Mouse (Mus musculus) adrenal gland, adult (tissue): ENCODE measurements around the gene Ptprd.

Experiments
- DNase-seq, 2 experiments: peaks; one replicate each; pipeline ENCODE4 v3.0.0; 2022 to 2023; ENCODE audit warnings: low spot score in 1 of 2; ENCODE audit not compliant: inconsistent age in 2 of 2

Gene Ptprd

DNA sequence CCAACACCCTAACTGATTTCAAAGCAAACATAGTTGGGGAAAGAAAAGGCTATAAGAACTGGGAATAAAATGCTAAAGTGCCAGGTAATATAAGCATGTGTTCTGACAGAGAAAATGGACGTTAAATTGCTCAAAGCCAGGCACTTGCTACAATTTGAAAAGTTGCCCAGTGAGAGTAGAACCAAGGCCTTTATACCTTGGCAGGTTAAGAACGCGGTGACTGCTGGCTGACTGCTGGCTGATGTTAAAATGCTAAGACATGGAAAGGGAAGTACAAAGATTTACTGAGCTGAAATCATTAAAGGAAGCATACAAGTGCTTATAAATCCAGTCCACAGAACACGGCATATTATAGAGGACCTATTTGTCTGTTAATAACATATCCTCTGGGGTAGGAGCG is 1796.1 kb downstream of the Ptprd start:
- peak in 1 of 2 experiments; percentile 47 for DNase-seq

DNA sequence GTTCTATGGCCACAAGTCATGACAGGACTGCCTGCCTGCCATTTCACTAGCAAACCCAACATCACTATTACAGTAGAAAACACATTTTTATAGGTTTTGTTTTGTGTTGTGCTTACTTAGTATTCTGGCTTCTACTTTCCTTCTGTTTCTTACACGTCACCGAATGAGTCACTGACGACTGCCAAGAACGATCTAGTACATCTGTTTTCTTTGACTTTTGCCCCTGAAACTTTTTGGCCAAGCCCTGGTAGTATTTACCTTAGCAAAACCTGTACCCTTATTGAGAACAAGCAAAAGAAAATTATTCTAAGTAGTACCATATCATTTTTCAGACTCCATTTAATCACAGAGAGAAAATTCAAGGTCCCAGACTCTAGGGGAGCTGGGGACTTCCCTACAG is 1797.2 kb downstream of the Ptprd start:
- peak in 1 of 2 experiments; percentile 66 for DNase-seq

DNA sequence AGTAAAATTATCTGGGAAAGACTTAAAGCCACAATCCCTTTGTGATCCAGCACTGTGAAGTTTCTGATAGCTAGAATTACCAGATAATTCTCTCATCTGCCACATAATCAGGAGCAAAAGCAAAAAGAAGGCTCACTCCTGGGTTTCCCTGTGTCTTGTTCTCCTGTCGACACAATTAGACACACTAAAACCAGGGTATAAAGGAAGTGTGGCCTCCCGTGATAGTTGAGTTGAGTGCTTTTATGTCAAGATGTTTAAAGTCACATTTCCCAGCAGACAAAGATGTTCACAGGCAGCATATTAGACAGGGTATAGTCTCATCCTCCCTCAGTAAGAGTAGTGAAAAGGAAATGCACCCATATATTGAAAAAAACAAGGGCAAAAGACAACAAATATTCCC is 1801.7 kb downstream of the Ptprd start:
- no peak for DNase-seq

DNA sequence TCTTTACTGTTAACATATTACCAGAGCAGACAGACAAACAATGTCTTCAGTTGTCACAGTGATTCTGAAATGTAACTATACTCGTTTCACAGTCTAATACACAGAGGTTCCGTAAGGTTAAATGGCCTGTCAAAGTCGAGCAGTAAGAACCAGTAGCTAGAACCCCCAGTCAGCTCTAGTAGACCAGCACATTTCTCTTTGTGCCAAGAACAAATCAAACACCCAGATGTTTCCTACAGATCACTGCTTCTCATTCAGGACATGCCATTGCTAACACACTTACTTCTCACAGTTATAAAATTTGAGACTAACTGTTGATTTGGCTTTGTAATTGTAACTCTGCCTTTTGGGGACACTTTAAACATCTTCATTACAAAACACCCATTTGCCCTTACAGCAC is 1802.6 kb downstream of the Ptprd start:
- DNase-seq, result no peak

DNA sequence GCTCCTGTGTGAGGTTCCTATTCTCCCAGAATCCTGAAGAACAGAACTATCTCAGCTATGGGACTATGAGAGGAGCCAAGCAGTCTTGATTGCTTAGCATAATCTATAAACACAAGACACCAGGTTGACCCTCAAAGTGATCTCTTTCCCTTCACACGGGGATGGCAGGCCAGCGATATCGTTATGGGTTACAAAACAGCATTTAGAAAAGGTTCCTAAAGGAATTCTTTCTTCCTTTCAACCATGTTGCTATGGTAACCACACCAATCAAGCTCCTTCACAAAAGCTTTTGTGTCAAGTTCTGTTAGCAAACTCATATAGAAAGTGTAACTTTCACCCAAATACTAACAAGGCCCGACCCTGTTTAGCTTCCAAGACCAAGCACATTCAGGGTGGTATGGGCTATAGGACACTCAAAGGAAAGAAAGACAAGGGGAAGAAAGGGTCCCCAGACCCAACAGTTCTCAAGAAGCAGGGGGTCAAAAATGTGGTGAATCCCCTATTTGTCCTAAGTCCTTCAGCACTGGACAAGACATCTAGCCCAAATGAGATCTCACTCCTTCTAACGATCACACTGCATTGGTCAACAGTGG is 1805.8 kb downstream of the Ptprd start:
- DNase-seq, result peak in 1 of 2 experiments; percentile 21

DNA sequence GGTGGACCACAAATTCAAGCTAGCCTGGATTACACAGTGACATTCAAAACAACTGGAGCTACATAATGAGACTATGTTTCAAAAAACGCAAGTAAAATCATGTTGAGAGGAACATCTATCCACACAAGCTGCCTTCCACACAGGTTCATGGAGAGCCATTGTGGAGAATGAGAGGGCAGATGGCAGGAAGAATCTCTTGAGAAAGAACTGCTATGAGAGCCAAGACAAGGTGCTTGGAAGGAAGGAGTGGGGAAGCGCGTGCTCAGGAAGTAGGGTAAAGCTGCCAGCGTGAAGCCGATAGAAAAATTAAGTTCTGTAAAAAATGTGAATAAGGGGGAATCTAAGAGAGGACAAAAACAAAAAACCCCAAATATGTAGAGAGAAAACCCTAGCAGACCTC is 1808.5 kb downstream of the Ptprd start:
- no peak for DNase-seq

DNA sequence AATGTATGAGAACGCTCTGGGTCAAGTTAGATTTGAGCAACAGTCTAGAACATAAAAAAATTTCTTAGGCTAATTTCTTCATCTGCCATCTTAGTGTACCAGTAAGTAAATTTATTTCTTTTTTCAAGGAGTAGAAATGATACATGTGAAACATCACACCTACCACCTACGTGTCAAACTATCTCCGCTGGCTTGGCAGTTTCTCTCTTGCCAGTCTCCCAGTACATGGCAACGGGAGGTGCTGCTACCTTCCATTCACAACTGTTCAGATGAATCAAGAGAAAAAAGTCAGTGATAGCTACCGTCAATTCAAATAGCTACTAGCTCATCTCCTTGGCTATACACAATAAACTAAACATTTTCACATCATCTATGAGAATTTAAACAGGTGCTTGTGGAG is 1823.9 kb downstream of the Ptprd start:
- no peak for DNase-seq

DNA sequence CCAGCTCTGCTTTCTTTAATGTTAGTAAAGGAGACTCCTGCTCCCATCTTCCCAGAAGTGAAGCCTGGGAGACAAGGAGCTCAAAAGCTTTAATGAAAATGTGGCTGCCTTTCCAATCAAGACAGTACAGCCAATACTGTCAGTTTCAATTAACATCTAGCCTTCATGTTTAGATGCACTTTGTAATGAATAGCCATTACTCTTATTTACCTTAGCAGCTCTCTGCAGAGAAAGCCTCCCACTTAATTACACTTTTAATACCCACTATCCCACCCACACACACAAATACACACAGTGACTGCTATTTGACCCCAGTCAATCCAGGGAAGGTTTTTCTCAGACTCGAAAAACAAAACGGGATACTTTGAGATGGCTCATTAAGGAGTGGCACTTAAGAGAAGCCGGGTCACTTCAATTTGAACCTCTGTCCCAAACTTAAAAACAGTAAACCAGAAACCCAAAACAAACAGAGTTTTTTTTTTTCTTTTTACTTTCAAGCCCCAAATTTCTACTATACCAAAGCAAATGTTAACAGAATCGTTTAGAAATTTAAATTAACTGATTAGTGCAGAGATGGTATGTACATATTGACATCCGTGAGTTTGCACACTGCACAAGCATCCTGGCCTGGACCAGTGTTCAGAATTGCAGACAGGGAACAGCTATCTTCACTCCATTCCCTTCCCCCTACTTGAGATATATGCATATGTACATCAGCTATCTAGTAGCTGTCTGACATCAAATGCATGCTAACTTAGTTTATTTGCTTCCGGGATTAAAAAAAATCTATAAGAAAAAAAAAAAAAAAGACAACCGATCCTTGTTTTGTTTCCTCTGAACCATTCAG is 1824.6 kb downstream of the Ptprd start:
- DNase-seq, result no peak

DNA sequence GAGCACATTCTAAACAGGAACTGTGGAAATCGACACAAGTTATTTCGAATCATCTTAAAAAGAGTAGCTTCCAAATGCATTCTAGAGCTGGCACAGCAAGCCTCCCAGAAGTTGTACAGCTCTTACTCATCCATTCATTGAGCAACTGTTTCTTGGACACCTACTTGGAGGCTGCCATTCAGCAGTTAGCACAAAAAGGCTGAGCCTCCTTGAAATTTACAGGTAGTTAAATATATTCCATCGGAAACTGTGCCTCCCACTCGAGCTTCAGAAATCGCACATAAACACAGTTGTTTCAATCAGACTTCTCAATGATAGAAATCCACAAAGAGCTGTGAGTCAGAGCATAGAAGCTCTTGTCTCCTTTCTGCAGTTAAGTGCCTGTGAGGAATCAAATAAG is 1825.9 kb downstream of the Ptprd start:
- DNase-seq, result no peak

DNA sequence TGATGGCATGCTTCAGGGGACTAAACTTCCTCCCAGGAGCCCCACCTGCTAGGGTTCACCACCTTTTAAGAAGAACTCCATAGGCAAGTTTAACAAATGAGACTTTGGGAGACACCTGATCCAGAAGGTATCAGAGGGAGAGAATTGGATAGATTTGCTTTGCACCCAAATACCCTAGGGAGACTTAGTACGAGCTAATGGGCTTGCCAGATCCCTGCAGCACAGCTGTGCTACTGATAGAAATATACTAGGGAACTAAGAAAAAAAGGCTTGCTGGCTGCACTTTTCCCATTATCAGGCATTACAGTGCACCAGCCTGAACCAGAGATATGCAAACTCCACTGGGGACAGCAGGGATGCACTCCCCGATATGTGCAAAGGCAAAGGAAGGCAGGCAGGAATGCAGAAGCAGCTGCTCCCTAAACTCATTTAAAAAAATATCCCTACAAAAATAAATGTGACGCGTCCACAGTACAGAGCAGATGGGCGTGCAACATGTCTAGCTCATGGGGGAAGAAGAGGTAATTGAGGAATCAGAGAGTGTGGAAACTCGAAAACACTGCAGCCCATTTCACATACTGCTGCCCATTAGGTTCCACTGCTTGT is 1831.3 kb downstream of the Ptprd start:
- DNase-seq, result no peak

DNA sequence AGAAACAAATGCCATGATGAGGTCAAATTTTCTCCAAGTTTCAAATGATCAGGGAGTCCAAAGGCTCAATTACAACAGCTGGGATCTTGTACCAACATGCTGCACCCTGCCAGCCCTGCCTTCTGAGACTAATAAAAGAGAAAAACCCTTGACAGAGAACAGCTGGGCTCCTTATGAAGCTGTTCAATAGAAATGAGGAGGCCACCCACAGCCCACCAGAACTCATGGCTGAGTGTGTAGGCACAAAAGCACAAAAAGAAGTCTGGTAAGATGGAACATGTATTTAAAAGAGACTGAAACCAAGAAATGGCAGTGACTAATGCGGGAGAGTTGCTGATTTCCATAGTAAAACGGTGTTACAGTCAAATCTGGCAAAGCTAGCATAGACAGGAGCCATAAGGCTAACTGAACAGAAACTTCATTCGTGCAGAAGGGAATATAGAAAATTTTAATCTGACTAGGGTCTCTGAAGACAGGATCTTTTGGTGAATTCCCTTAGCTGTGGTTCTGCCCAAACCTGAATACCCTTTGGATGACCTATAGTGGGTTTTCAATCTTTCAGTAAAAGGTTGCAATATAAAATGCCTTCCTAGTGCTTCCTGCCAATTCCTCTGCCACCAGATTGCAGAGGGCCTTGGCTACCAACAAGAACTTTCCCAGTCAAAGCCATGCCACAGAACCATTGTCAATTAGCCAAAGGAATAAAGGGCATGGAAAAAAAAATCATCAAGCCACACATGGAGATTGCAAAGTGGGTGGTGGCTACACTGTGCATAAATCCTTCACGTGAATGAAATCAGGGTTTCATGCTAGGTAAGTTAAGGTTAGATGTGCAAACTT is 1841.5 kb downstream of the Ptprd start:
- peak in 1 of 2 experiments; percentile 81 for DNase-seq

DNA sequence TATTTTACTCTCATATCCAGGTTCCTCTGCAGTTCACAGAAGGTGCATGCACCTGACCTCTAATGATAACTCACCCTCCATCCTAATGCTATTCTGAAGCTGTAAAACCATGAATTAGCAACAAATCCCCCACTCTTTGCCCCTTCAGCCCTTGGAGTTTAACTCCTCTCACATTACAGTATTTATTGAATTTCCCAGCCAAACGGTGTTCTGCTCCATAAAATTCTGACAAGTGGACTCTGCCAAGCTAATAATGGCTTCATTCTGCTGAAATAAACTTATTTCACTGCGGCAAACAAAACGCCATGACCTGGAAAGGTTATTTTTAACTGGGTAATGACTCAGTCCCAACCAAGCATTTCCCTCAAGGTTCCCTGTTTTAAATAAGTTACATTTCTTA is 1842.7 kb downstream of the Ptprd start:
- peak in 1 of 2 experiments; percentile 71 for DNase-seq

DNA sequence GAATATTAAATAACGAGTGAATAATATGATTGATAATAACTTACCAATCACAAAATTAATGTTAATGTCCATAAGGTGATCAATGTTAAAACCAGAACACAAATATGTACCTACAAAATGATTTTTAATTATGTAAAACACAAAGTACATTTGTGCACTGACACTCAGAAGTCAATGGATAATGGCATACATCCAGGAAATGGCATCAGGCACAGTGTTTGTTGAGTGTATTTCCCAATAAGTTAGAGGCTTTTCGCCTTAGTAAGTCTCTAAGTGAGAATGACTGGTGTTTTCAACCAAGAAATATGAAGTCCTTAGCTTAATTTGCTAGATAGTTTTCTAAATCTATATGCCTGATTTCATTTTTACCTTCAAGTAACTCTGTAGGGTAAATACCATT is 1843.5 kb downstream of the Ptprd start:
- no peak for DNase-seq

DNA sequence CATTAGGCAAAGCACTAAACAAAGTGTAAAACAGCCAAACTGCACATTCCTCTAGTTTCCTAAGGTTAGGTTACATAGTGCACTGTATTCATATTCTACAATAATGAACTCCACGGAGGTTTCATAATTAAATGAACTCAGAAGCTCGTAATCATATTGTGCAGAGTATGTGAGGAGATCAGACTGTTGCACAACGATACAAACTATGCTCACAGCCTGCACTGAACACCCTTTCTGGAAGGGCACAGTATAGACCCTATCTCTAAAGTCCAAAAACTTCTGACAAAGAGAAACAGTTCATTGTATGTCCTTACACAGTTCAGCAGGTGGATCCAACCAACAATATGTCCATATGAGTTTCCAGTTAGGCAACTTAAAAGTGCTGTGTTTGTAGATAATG is 1844.5 kb downstream of the Ptprd start:
- no peak for DNase-seq

DNA sequence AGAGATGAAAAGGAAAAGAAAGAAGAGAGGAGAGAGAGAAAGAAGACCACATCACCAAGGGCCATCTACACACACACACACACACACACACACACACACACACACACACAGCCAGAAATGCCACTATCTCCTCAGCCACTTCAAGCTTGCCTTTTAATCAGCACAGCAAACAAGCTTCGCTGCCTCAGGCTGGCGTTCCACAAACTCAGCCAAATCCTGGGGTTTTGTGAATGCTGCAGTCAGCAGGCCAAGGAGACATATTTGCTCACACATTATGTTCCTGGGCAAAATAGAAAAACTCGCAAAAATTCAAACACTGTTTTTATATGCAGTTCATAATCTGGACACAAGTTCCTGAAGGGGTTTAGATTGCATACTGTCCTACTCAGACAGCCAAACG is 1845.9 kb downstream of the Ptprd start:
- peak in 1 of 2 experiments; percentile 44 for DNase-seq

DNA sequence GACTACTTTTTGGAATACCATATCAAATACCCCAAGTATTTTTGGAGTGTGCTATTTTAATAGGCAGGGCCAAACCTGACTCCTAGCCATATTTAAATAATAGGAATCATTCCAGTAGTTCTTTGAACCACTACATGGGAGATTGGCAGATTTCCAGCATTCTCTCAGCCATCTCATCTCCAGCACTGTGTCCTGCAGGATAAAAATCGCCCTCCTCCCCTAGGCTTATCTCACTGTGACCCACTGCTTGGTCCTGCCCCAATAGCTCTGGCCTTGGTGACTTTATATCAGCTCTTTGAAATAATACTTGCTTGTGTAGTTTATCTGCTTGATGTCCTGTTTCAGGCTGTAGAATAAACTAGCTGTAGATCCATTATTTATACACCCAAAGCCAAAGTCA is 1850.2 kb downstream of the Ptprd start:
- peak; percentile 65 to 75 for DNase-seq

DNA sequence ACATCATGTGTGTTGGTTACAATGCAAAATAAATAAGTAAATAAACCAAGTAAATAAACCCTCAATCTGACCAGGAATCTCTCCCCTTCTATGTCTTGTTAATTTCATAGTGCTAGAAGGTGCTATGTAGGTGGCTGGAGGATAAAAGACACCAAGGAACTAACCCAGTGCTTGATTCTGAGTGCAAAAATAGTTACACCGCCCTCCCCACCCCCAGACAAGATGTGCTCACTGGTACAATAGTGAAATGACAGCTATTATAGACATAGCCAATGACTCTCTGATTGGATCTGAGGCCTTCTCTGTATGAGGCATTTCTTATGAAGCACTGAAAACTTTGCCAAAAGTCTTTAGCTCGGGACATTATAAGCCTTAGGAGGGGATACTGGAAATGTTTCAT is 1857.6 kb downstream of the Ptprd start:
- no peak for DNase-seq

DNA sequence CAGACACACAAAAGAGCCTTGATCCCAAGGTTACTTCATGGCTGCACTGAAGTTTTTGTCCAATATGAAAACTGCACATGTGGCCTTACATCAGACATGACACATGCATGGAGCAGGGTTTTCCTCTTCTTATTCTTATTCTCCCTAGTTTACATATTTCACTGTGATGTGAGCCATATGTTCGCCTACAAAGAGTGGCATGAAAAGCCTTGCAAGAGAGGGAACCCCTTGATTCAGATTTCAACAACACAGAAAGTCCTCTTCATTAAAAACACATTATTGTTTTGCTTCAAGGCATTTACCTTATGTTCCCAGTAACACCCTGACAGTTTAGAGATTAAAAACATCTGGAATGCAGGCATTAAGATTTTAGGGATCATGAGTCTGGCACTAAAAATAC is 1859.3 kb downstream of the Ptprd start:
- no peak for DNase-seq

DNA sequence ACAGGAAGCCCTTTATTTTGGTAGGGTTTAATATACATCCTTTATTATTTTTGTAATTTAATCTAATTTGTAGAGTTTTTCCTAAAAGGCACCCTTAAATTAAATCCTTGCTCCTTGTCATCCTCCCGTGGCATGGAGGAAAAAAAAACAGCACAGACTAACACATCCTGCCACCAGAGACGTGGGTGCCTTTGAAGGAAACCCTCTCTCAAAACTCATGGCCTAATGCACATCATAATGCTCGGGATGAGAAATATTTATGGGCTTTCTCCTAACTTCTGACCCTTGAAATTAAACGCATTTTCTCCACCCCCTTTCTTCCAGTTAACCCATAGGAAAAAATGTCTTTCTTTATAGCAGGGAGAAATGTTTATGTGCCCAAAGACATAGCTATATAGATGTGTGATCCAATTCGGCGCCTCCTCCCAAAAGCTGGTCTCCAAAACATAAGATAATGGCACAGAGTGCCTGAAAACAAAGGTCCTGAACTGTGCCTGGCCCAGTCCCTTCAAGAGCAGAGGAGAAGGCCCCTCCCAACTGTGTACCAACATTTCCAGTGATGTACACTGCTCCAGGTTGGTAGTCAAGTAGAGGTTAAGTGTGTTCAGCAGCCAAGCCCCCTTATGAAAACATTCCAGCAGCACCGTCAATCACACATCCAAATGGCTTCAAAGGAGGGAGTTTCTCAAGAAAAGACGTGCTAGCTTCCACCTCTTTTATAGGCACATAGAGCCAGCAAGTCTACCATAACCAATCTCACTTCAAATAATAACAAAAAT is 1860.4 kb downstream of the Ptprd start:
- DNase-seq, result no peak

DNA sequence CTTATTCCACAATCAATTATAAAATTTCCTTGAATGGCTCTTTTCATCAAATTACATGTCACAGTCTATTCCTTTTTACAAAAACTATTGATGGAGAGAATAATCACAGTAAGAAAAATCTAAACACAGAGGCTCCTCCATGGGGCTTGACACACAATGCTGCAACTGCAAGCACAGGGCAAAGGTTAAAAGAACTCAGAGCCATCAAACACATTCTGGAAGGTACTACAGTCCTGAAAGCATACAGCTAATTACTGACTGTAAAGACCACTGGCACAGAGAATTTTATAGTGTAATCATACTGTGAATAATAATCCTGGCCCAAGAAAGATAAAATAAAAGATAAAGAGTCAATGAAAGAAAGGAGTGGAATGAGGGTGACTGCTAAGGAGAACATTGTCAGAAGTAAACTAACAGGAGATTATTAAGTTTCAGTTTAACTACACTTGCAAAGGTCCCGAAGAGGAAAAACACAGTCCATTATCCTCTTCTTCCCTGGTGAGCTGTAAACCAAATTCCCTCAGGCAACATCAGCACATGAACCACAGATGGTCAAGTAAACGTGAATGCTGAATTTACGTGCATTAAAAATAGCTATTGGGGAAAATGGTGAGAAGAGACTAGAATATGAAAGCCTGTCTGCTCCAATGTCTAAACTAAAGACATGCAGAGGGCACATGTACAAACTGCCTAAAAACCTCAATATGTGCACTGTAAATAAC is 1861.4 kb downstream of the Ptprd start:
- no peak for DNase-seq
